Mouse (Mus musculus): ENCODE results near the gene C1ql2.

Gene C1ql2

DNA sequence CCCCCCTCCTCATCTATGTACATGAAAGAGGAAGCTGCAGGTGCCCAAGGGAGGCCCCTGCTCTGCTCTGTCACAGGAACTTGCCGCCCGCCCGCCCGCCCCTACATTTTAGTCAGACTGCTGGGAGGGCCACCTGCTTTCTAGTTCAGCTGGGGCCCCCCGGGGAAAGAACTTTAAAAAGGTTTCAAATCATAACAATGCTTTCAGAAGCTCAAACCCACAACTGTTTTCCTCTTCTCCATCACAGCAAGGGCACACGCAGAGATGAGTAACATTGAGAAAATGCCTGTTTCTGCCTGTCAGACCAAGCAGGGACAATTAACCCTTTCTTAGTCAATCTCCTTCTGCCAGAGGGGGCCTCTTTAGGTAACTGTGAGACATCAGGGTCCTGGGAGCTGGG, 49.4 kb downstream of the C1ql2 start:
- DNase-seq, result no peak

DNA sequence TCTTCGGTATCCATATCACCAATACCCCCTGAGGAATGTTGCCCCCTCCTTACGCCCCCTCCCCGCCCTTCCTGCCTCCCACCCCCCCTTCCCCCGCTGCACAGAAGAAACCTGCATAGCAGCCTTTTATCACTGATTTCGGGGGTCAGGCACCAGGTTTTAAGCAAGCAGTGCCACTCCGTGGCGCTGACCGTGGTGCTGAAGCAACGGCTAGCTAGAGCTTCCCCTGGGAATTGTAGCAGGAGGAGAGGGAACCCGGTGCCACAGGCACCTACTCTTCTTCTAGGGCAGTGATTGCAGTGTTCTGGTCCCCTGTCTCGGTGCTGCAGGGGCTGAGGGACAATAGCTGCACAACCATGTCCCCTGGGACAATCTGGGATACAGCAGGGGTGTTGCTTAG, 50.0 kb downstream of the C1ql2 start:
- DNase-seq, result peak in 1 of 2 experiments; percentile 5

All from cerebellum, postnatal 25 days (tissue).